Mouse (Mus musculus) neural tube, embryonic 14.5 days (tissue): ENCODE data around the gene Scyl1. TPM values are rescaled to one million over a fixed set of nuclear protein-coding genes. Genes with fewer than 3 reads are reported as not detected.

ENCODE experiments used
- ATAC-seq: fragments of 200-750 bp; cut with Nextera tagmentation; 2 replicates; pipeline ENCODE4 v1.8.0; 2017; ENCODE audit warnings: low read depth, mild to moderate bottlenecking, moderate TSS enrichment, moderate library complexity
- H3K27ac ChIP-seq: fragments of 300-500 bp; sonication (generic); 2 replicates; pipeline ENCODE4 v1.5.1; 2014; ENCODE audit warnings: low read depth, mild to moderate bottlenecking, control low read depth, low read length, moderate library complexity, mixed read lengths
- H3K27me3 ChIP-seq: fragments of 300-500 bp; sonication (generic); 2 replicates; pipeline ENCODE4 v1.6.1; 2014; ENCODE audit warnings: low read length; ENCODE audit not compliant: control insufficient read depth, insufficient read depth
- H3K36me3 ChIP-seq: fragments of 300-500 bp; sonication (generic); 2 replicates; pipeline ENCODE4 v1.6.1; 2014; ENCODE audit warnings: low read length, mixed read lengths; ENCODE audit not compliant: control insufficient read depth, insufficient read depth
- H3K4me1 ChIP-seq: fragments of 300-500 bp; sonication (generic); 2 replicates; pipeline ENCODE4 v1.6.1; 2014; ENCODE audit warnings: low read length; ENCODE audit not compliant: control insufficient read depth, insufficient read depth
- H3K4me2 ChIP-seq: fragments of 300-500 bp; sonication (generic); 2 replicates; pipeline ENCODE4 v1.6.1; 2014; ENCODE audit warnings: mild to moderate bottlenecking, low read depth, low read length, control low read depth
- H3K4me3 ChIP-seq: fragments of 300-500 bp; sonication (generic); 2 replicates; pipeline ENCODE4 v1.5.1; 2014; ENCODE audit warnings: low read depth, low read length, control low read depth, mixed read lengths
- H3K9ac ChIP-seq: fragments of 300-500 bp; sonication (generic); replicated peaks from 2 replicates; pipeline ENCODE4 v1.6.1; 2014; ENCODE audit warnings: low read depth, mild to moderate bottlenecking, control low read depth, low read length, mixed read lengths
- H3K9me3 ChIP-seq: fragments of 300-500 bp; sonication (generic); 2 replicates; pipeline ENCODE4 v1.6.1; 2016; ENCODE audit warnings: low read length; ENCODE audit not compliant: control insufficient read depth
- WGBS: fragments of 180-500 bp; shearing (Covaris S2); extraction: QIAGEN DNeasy Blood & Tissue Kit; methylation state at CpG from one replicate; pipeline ENCODE4 v1.1.7; 2014; 5-methylcytosine and 5-hydroxymethylcytosine counted together
- polyA plus RNA-seq: library from polyadenylated mRNA; unstranded; fragments of >200 nt; fragmentation: Nextera tagmentation; extraction: Ambion mirVana; gene quantifications from 2 replicates; pipeline ENCODE4 v1.2.1, GENCODE M21; 2014

The Scyl1 gene
- polyA plus RNA-seq, 1 experiment from 2014 or later, result 78.5 TPM

DNA sequence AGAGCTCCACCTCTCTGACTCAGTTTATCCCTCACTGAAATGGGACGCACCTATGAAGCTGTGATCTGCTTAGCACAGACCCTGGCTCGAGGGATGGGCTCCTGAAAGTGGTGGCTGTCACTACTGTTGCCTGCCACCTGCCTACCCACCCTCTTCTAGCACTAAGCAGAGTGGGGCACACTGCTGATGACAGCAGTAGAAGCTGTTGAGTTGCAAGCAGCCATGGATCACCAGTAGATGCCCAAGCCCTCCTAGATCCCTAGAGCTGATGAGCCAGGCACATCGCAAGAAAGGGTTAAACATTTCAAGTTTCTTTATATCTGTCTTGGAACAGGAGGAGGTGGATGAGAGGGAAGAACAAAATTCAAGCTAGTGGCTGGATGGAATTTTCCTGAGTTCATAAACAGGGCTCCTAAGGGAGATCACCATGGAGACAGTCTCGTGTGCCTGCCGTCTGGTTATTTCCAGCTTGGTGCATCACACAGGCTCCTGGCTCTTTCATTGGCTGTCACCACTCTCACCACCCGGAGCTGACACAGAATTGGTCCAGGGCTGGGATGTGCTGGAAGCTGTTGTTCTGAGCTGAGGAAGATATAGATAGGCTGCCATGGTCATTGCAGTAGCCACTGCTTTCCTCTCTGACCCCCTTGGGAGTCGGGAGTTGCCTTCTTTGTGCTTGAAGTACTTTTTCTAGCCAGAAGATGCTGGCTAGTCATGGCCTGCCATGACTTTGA is 40.7 kb upstream of the Scyl1 start:
- peaks cover 33% of the 10 kb centered on the region for H3K4me1 ChIP-seq
- no peaks in the 10 kb centered on the region for H3K9me3 ChIP-seq
- no peaks in the 10 kb centered on the region for H3K27me3 ChIP-seq
- H3K9ac ChIP-seq, result no peak overlapping the region
- H3K27ac ChIP-seq, result peak overlapping the region; percentile 87
- peak; percentile 92 for ATAC-seq
- peak overlapping the region; percentile 23; the same call in 1 of the 2 replicates for H3K4me2 ChIP-seq
- H3K36me3 ChIP-seq, result no peaks in the 10 kb centered on the region
- 35% methylated on average over 7 of the region's 7 CpGs for WGBS
- no peak overlapping the region for H3K4me3 ChIP-seq

DNA sequence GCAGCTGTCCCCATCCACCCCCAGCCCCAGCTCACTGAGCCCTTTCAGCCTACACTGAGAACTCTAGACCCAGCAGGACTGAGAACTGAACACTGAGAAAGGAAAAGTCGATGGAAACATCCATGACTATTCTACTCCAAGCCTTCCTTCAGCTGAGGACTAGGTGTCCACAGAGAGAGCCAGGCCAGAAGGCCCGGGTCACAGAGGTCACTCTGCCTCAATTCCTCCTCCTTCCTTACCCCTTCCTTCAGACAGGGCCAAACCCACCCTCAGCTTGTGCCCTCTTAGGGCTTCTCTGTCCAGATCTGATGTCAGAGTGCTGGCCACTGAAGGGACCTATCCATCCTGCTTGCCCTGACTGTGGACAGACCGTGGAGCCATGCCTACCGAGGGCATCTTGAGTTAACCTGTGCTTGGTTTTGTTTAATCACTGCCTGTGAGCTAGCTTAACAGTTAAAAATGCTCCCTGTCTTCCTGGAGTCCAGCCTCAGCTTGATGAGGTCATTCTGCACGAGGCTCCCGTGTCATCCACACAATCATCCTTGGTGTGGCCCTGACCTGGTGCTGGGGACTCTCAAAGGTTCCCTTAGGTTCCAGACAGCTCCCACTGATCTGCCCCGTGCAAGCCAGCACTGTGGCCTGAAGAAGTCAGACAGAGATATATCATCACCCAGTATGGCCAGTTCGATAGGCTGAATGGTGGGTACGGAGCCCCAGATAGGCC is 39.8 kb upstream of the Scyl1 start:
- Histone ChIP-seq H3K4me3 (no peak overlapping the region), H3K4me2 (no peak overlapping the region), H3K9ac (peak overlapping the region; percentile 9; the same call in 1 of the 2 replicates), H3K27me3 (no peaks in the 10 kb centered on the region), H3K36me3 (no peaks in the 10 kb centered on the region), H3K27ac (peak overlapping the region; percentile 87), H3K4me1 (peaks cover 41% of the 10 kb centered on the region), H3K9me3 (no peaks in the 10 kb centered on the region)
- WGBS, result 76% methylated on average over 9 of the region's 9 CpGs
- ATAC-seq, result no peak

DNA sequence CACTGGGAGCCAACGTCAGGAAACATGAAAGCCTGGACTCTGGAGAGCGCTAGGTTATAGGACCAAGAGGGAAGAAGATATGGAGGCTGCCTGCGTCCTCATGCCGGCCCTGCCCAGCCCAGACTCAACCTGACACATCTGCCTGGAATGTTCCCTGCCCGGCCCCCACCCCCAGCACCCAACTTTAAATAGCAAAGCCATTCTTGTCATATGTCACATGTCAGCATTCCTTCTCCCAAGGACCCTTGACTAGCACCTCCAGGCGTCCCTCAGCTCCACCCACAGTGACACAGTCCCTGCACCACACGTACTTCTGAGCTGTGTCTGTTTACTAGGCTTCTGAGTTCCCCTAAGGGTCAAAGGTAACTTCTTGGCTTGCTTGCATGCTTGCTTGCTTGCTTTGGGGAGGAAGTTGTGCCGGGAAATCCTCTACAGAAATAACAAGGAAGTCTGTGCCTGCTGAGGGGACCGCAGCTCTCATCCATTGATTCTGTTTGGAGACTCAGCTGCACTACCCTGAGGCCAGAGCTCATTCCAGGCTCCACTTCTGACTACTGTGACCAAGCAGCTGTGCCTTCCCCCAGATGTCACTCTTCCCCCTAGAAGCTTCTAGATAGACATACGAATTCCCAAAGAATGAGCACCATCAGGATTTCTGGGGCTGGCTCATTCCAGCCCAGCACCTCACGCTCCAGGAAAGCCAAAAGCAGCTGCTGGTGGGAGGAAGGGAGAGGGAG is 39.1 kb upstream of the Scyl1 start:
- WGBS, result 47% methylated on average over 11 of the region's 11 CpGs
- Histone ChIP-seq H3K4me1 (peaks cover 43% of the 10 kb centered on the region), H3K9ac (peak overlapping the region; percentile 9; the same call in 1 of the 2 replicates)

DNA sequence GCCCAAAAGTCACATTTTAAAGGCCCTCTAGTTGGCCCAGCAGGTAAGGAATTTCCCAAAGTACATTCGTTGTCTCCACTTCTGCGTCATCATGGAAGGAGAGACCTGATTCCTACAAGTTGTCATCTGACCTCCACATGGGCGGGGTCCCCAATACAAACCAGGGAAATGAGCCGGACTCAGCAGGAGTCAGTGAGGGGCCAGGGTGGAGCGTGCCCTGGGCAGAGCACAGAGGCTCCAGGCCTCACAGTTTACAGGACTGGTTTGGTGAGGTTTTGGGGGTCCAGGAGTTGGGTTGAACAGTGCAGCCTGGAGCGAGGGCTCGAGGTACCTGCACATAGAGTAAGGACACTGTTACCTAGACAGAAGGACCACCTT is 38.5 kb upstream of the Scyl1 start:
- Histone ChIP-seq H3K4me1 (peaks cover 43% of the 10 kb centered on the region), H3K36me3 (no peaks in the 10 kb centered on the region), H3K27me3 (no peaks in the 10 kb centered on the region), H3K9ac (no peak overlapping the region), H3K27ac (peak overlapping the region; percentile 87; the same call in 1 of the 2 replicates), H3K4me3 (no peak overlapping the region), H3K4me2 (no peak overlapping the region), H3K9me3 (no peaks in the 10 kb centered on the region)
- no peak for ATAC-seq
- 54% methylated on average over 7 of the region's 7 CpGs for WGBS

More for the DNA sequence above, 39.1 kb upstream of the Scyl1 start:
- H3K36me3 ChIP-seq, result no peaks in the 10 kb centered on the region
- H3K27ac ChIP-seq, result peak overlapping the region; percentile 87
- ATAC-seq, result no peak
- no peak overlapping the region for H3K4me3 ChIP-seq
- no peak overlapping the region for H3K4me2 ChIP-seq
- no peaks in the 10 kb centered on the region for H3K9me3 ChIP-seq
- no peaks in the 10 kb centered on the region for H3K27me3 ChIP-seq

GRCm38 (mm10) chr19:5808955-5809711 is 37.9 kb upstream of the Scyl1 start:
- 0 out of 2 replicates have a peak overlapping the region, but pooled peaks have one; percentile 57 for H3K27ac ChIP-seq

GRCm38 (mm10) chr19:5807740-5808139 is 36.5 kb upstream of the Scyl1 start:
- Histone ChIP-seq H3K4me1 (peaks cover 54% of the 10 kb centered on the region), H3K27ac (no peak overlapping the region)
- no peak for ATAC-seq

More at GRCm38 (mm10) chr19:5808955-5809711, 37.9 kb upstream of the Scyl1 start:
- Histone ChIP-seq H3K4me2 (no peak overlapping the region), H3K9ac (no peak overlapping the region), H3K9me3 (no peaks in the 10 kb centered on the region), H3K4me3 (no peak overlapping the region), H3K36me3 (no peaks in the 10 kb centered on the region), H3K27me3 (no peaks in the 10 kb centered on the region), H3K4me1 (peaks cover 48% of the 10 kb centered on the region)
- 55% methylated on average over 13 of the region's 14 CpGs for WGBS
- no peak for ATAC-seq

GRCm38 (mm10) chr19:5806809-5807205 is 35.6 kb upstream of the Scyl1 start:
- no peaks in the 10 kb centered on the region for H3K27me3 ChIP-seq

More at GRCm38 (mm10) chr19:5807740-5808139, 36.5 kb upstream of the Scyl1 start:
- Histone ChIP-seq H3K9me3 (no peaks in the 10 kb centered on the region), H3K36me3 (no peaks in the 10 kb centered on the region), H3K4me3 (no peak overlapping the region), H3K4me2 (no peak overlapping the region), H3K27me3 (no peaks in the 10 kb centered on the region), H3K9ac (no peak overlapping the region)
- WGBS, result 51% methylated on average over 3 of the region's 3 CpGs

DNA sequence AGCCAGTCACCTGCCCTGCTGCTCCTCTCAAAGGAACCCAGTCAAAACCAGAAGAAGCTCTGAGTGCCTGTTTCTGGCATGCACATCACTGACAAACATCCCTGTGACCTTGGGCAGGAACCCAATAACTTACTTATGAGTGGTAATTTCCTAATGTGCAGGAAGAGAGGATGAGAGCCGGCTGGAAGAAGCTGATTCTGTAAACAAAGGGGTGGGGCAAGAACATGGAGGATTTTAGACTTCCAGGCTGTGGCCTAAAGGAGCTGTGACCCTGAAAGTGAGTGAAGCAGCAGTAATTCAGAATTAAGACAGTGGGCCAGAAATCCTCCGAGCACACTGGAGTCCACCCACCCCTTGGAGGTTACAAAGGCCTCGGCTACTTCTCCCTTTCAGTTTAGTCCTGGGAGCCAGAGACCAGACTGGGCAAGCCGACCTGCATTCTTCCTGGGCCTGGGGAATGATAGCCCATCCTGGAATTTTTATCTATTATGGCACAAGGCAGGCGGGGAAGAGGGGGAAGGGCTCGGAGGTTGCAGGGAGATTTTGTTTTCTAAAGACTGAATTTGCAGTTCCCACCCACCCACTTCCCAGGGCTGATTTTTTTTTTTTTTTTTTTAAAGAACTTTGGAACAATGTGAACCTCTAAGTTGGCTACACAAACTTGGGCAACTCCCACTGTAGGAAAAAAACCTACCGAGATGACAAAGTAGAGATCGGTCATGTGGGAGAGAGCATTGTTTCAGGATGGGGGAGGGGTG is 35.0 kb upstream of the Scyl1 start:
- no peak for ATAC-seq
- H3K4me1 ChIP-seq, result peaks cover 40% of the 10 kb centered on the region
- WGBS, result 3% methylated on average over 8 of the region's 8 CpGs
- H3K4me3 ChIP-seq, result no peak overlapping the region
- H3K27me3 ChIP-seq, result no peaks in the 10 kb centered on the region
- H3K36me3 ChIP-seq, result no peaks in the 10 kb centered on the region
- H3K9me3 ChIP-seq, result no peaks in the 10 kb centered on the region
- no peak overlapping the region for H3K9ac ChIP-seq
- no peak overlapping the region for H3K4me2 ChIP-seq
- peak overlapping the region; percentile 70 for H3K27ac ChIP-seq

More at GRCm38 (mm10) chr19:5806809-5807205, 35.6 kb upstream of the Scyl1 start:
- Histone ChIP-seq H3K9me3 (no peaks in the 10 kb centered on the region), H3K4me1 (peaks cover 46% of the 10 kb centered on the region), H3K36me3 (no peaks in the 10 kb centered on the region), H3K27ac (peak overlapping the region; percentile 70), H3K4me3 (no peak overlapping the region), H3K9ac (0 out of 2 replicates have a peak overlapping the region, but pooled peaks have one; percentile 16), H3K4me2 (no peak overlapping the region)
- no peak for ATAC-seq
- whole genome bisulfite sequencing, result 35% methylated on average over 6 of the region's 6 CpGs
